15 mouse cellular contexts compared by ENCODE assay signal in the genomic region with DNA sequence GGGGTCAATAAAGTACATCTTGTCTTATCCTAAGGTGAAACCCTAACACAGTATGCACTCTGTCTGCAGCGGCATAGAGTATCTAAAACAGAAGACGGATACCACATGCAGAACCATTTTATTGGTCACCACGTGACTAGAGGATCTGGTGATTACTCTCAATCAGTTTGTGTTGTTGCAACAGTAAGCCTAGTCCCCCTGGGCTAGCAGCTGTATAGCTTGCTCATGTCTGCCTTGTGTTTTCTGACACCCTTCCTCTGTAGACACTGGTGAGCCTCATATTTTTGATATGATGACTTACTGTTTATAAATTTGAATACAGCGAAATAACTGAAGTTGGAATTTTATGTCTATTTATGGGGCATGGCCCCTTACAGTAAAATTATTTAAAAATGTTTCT.
"Had no signal": no experiment of that assay in that cellular context is flagged by ENCODE, and none has a peak within 500 bp of the region (broad histone marks: within the 10 kb centered on the region; RNA-seq: fewer than 3 reads in every experiment).

No protein-coding gene starts in this region.

- H3K4me2 ChIP-seq: neural tube, embryonic 15.5 days; stomach, embryonic 15.5 days had no signal

- H3K36me3 ChIP-seq: neural tube, embryonic 15.5 days; stomach, embryonic 15.5 days had no signal

- H3K4me1 ChIP-seq: neural tube, embryonic 15.5 days; stomach, embryonic 15.5 days had no signal

- H3K27ac ChIP-seq: neural tube, embryonic 15.5 days; stomach, embryonic 15.5 days; stomach, postnatal 0 days had no signal

- H3K27me3 ChIP-seq: neural tube, embryonic 15.5 days; stomach, embryonic 15.5 days had no signal

- H3K9ac ChIP-seq: neural tube, embryonic 15.5 days; stomach, embryonic 15.5 days had no signal

- H3K4me3 ChIP-seq: neural tube, embryonic 15.5 days; stomach, embryonic 15.5 days had no signal

- H3K9me3 ChIP-seq: neural tube, embryonic 15.5 days; stomach, embryonic 15.5 days had no signal

- DNase-seq: retina, postnatal 1 day; right cerebral cortex, adult 18-20 months; right cerebral cortex, postnatal 14 days; right cerebral cortex, postnatal 25 days; right cerebral cortex, postnatal 4 days; spleen, adult 18-20 months; thymus, adult 18-20 months; thymus, adult 2 months; thymus, postnatal 14 days; thymus, postnatal 25 days; thymus, postnatal 36 days; thymus, postnatal 4 days had no signal
